Mouse (Mus musculus): ENCODE measurements around the gene Arx. TPM values are rescaled to one million over a fixed set of nuclear protein-coding genes. Genes with fewer than 3 reads are reported as not detected.

Arx gene
- 0.98 TPM for polyA plus RNA-seq (2017; shearing (Covaris generic))

GRCm38 (mm10) chrX:93286291-93286893, at the start of gene Arx:
TSS of gene Arx (plus strand) at chrX:93286445.

